Mouse (Mus musculus): ENCODE measurements at regions not wholly inside any gene's neighbourhood (a gene's known extent, or its start where the extent isn't known, plus 50 kb on each side); places are given as distances from the start of the nearest gene placed in this dataset.

- DNase-seq (ENCODE audit: extremely low spot score in 1 of 2, low spot score in 1 of 2), result no peak
Observed at GRCm38 (mm10) chr14:101269048-101269789, 69.1 kb upstream of the Prr30 start.

DNA sequence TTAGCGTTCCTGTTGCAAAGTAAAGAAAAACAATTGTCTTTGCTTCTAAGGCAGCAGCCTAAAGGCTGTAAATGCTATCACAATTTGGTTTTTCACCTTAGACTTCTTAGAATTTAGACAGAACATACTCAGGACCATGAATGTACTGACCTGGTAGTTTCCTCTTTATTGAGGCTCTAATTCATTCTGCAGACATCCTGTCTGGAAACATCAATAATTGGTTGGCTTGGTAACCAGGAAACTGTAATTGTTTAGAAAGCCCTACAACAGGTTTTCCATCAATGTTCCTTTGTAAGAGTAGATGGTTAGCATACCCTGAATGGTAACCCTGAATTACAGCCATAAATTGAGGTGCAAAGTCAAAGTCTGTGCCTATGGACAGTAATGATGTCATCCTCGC, 67.4 kb upstream of the Prr30 start:
- no peak for DNase-seq (ENCODE audit: extremely low spot score in 1 of 2, low spot score in 1 of 2)

All from frontal cortex, adult 2 months (tissue).